Mouse (Mus musculus): ENCODE measurements around the gene Dusp5.

- no peak for TF ChIP-seq CTCF (IDR thresholded peaks at IDR 0.05; ENCODE audit: control insufficient read depth, insufficient read depth, insufficient read length)
- TF ChIP-seq USF1 (IDR thresholded peaks at IDR 0.05; ENCODE audit: low read depth), result no peak
- TF ChIP-seq MYOG (IDR thresholded peaks at IDR 0.05; ENCODE audit: control insufficient read depth, extremely low read depth, insufficient read length), result no peak
These were observed 9.1 kb downstream of the Dusp5 start for GRCm38 (mm10) chr19:53538024-53538423.
